Mouse (Mus musculus): Measurements from ENCODE around the gene Nemf. TPM values are rescaled to one million over a fixed set of nuclear protein-coding genes. Genes with fewer than 3 reads are reported as not detected.
A peak's percentile ranks its signal among the peaks of the same experiment; 100 is the strongest.
"Not testable (repeated sequence)": the region's sequence is repeated elsewhere in the genome, so short reads cannot be mapped to it uniquely, and the experiment has no call there.

Gene Nemf
- polyA plus RNA-seq, 1 experiment from 2014 or later, result 90.8 TPM

GRCm38 (mm10) chr12:69370936-69371335, 14.0 kb upstream of the Nemf start:
- Histone ChIP-seq H3K4me1 (replicated peaks) (peaks cover 31% of the 10 kb centered on the region), H3K27me3 (no peaks in the 10 kb centered on the region), H3K9ac (peak overlapping the region; percentile 72), H3K4me2 (peak overlapping the region; percentile 65), H3K27ac (peak overlapping the region; percentile 92; the same call in 1 of the 2 replicates), H3K9me3 (no peaks in the 10 kb centered on the region), H3K4me3 (peak overlapping the region; percentile 100), H3K36me3 (no peaks in the 10 kb centered on the region)
- 21% methylated on average over 7 of the region's 7 CpGs for WGBS
- ATAC-seq (ENCODE audit: low FRiP score), result no peak

- Histone ChIP-seq H3K4me2 (no peak overlapping the region), H3K27me3 (no peaks in the 10 kb centered on the region), H3K4me3 (no peak overlapping the region), H3K9ac (no peak overlapping the region), H3K36me3 (no peaks in the 10 kb centered on the region), H3K4me1 (replicated peaks) (peaks cover 19% of the 10 kb centered on the region), H3K27ac (no peak overlapping the region), H3K9me3 (no peaks in the 10 kb centered on the region)
- no peak for ATAC-seq (ENCODE audit: low FRiP score)
- 60% methylated on average over 2 of the region's 2 CpGs for WGBS
Observed at GRCm38 (mm10) chr12:69367557-69367956, 10.6 kb upstream of the Nemf start.

GRCm38 (mm10) chr12:69366424-69366823, 9.5 kb upstream of the Nemf start:
- Histone ChIP-seq H3K27ac (no peak overlapping the region), H3K9ac (no peak overlapping the region), H3K4me3 (no peak overlapping the region), H3K4me1 (replicated peaks) (peaks cover 28% of the 10 kb centered on the region), H3K36me3 (no peaks in the 10 kb centered on the region), H3K27me3 (no peaks in the 10 kb centered on the region), H3K4me2 (no peak overlapping the region), H3K9me3 (no peaks in the 10 kb centered on the region)
- ATAC-seq (ENCODE audit: low FRiP score), result no peak

GRCm38 (mm10) chr12:69365757-69366156, 8.8 kb upstream of the Nemf start:
- 80% methylated on average over 7 of the region's 7 CpGs for WGBS
- H3K27me3 ChIP-seq, result no peaks in the 10 kb centered on the region
- H3K4me3 ChIP-seq, result no peak overlapping the region
- no peak for ATAC-seq (ENCODE audit: low FRiP score)
- H3K4me2 ChIP-seq, result no peak overlapping the region
- no peaks in the 10 kb centered on the region for H3K36me3 ChIP-seq
- no peaks in the 10 kb centered on the region for H3K9me3 ChIP-seq
- H3K9ac ChIP-seq, result no peak overlapping the region
- peaks cover 22% of the 10 kb centered on the region for H3K4me1 ChIP-seq (replicated peaks)
- no peak overlapping the region for H3K27ac ChIP-seq

- Histone ChIP-seq H3K4me2 (peak overlapping the region; percentile 77), H3K9ac (peak overlapping the region; percentile 61), H3K27me3 (no peaks in the 10 kb centered on the region), H3K9me3 (no peaks in the 10 kb centered on the region), H3K4me1 (replicated peaks) (peaks cover 21% of the 10 kb centered on the region), H3K36me3 (no peaks in the 10 kb centered on the region), H3K4me3 (peak overlapping the region; percentile 47), H3K27ac (0 out of 2 replicates have a peak overlapping the region, but pooled peaks have one; percentile 23)
- WGBS, result 5% methylated on average over 31 of the region's 32 CpGs
- ATAC-seq (ENCODE audit: low FRiP score), result no peak
Observed at GRCm38 (mm10) chr12:69363899-69364762, 7.2 kb upstream of the Nemf start.

GRCm38 (mm10) chr12:69363110-69363509, 6.1 kb upstream of the Nemf start:
- ATAC-seq (ENCODE audit: low FRiP score); H3K27ac ChIP-seq; H3K36me3 ChIP-seq; H3K9me3 ChIP-seq; H3K9ac ChIP-seq; H3K4me3 ChIP-seq; H3K27me3 ChIP-seq; H3K4me2 ChIP-seq: not testable (repeated sequence)
- WGBS, result 97% methylated on average over 7 of the region's 7 CpGs
- peaks cover 21% of the 10 kb centered on the region for H3K4me1 ChIP-seq (replicated peaks)

- Histone ChIP-seq H3K4me2 (peak overlapping the region; percentile 63), H3K4me1 (replicated peaks) (peaks cover 21% of the 10 kb centered on the region), H3K27ac (no peak overlapping the region), H3K36me3 (no peaks in the 10 kb centered on the region), H3K4me3 (peak overlapping the region; percentile 56; the same call in 1 of the 2 replicates), H3K9me3 (no peaks in the 10 kb centered on the region), H3K9ac (no peak overlapping the region), H3K27me3 (no peaks in the 10 kb centered on the region)
- WGBS, result 46% methylated on average over 4 of the region's 4 CpGs
- ATAC-seq (ENCODE audit: low FRiP score), result no peak
Observed at GRCm38 (mm10) chr12:69362388-69362787, 5.4 kb upstream of the Nemf start.

GRCm38 (mm10) chr12:69361919-69362318, 5.0 kb upstream of the Nemf start:
- WGBS, result 5% methylated on average over 10 of the region's 10 CpGs
- H3K9me3 ChIP-seq, result no peaks in the 10 kb centered on the region
- H3K9ac ChIP-seq, result peak overlapping the region; percentile 75
- peak overlapping the region; percentile 91 for H3K27ac ChIP-seq
- H3K36me3 ChIP-seq, result no peaks in the 10 kb centered on the region
- H3K4me2 ChIP-seq, result peak overlapping the region; percentile 63
- peak overlapping the region; percentile 56 for H3K4me3 ChIP-seq
- peaks cover 21% of the 10 kb centered on the region for H3K4me1 ChIP-seq (replicated peaks)
- no peak for ATAC-seq (ENCODE audit: low FRiP score)
- H3K27me3 ChIP-seq, result no peaks in the 10 kb centered on the region

- not testable (repeated sequence) for H3K36me3 ChIP-seq, H3K9me3 ChIP-seq, H3K27me3 ChIP-seq
- peak overlapping the region; percentile 63 for H3K4me2 ChIP-seq
- H3K4me1 ChIP-seq (replicated peaks), result peaks cover 23% of the 10 kb centered on the region
- ATAC-seq (ENCODE audit: low FRiP score), result peak; percentile 96
- H3K27ac ChIP-seq, result peak overlapping the region; percentile 91
- WGBS, result under 1% methylated on average over 42 of the region's 50 CpGs
- H3K9ac ChIP-seq, result peak overlapping the region; percentile 75
- peak overlapping the region; percentile 56 for H3K4me3 ChIP-seq
Observed at GRCm38 (mm10) chr12:69360997-69361899, 4.3 kb upstream of the Nemf start.

GRCm38 (mm10) chr12:69360655-69360996, 3.7 kb upstream of the Nemf start:
- H3K4me1 ChIP-seq (replicated peaks), result peaks cover 27% of the 10 kb centered on the region
- H3K4me3 ChIP-seq, result no peak overlapping the region
- no peaks in the 10 kb centered on the region for H3K36me3 ChIP-seq
- H3K9me3 ChIP-seq, result no peaks in the 10 kb centered on the region
- no peak for ATAC-seq (ENCODE audit: low FRiP score)
- H3K27me3 ChIP-seq, result no peaks in the 10 kb centered on the region
- no peak overlapping the region for H3K27ac ChIP-seq
- H3K4me2 ChIP-seq, result no peak overlapping the region
- 19% methylated on average over 5 of the region's 5 CpGs for WGBS
- H3K9ac ChIP-seq, result no peak overlapping the region

GRCm38 (mm10) chr12:69357300-69357646, 308 bp upstream of the Nemf start:
- H3K4me1 ChIP-seq (replicated peaks), result peaks cover 17% of the 10 kb centered on the region
- no peaks in the 10 kb centered on the region for H3K27me3 ChIP-seq
- H3K4me3 ChIP-seq, result peak overlapping the region; percentile 82
- peak overlapping the region; percentile 90 for H3K9ac ChIP-seq
- no peaks in the 10 kb centered on the region for H3K9me3 ChIP-seq
- ATAC-seq (ENCODE audit: low FRiP score), result 0 out of 2 replicates have a peak, but pooled peaks have one; percentile 8
- H3K36me3 ChIP-seq, result peaks cover 21% of the 10 kb centered on the region
- peak overlapping the region; percentile 59 for H3K4me2 ChIP-seq
- no peak overlapping the region for H3K27ac ChIP-seq
- 5% methylated on average over 13 of the region's 13 CpGs for WGBS

- 89% methylated on average over 1 of the region's 1 CpGs for WGBS
- H3K4me3 ChIP-seq, result no peak overlapping the region
- ATAC-seq (ENCODE audit: low FRiP score), result no peak
- no peak overlapping the region for H3K9ac ChIP-seq
- H3K27me3 ChIP-seq, result no peaks in the 10 kb centered on the region
- H3K27ac ChIP-seq, result no peak overlapping the region
- H3K4me2 ChIP-seq, result no peak overlapping the region
- peaks cover 11% of the 10 kb centered on the region for H3K4me1 ChIP-seq (replicated peaks)
- H3K9me3 ChIP-seq, result no peaks in the 10 kb centered on the region
- H3K36me3 ChIP-seq, result peaks cover 66% of the 10 kb centered on the region
Observed at GRCm38 (mm10) chr12:69351685-69352084, 5.3 kb downstream of the Nemf start.

Data from hindbrain, embryonic 13.5 days (tissue).